ENCODE assay signal across 1 mouse cellular context in the genomic region with DNA sequence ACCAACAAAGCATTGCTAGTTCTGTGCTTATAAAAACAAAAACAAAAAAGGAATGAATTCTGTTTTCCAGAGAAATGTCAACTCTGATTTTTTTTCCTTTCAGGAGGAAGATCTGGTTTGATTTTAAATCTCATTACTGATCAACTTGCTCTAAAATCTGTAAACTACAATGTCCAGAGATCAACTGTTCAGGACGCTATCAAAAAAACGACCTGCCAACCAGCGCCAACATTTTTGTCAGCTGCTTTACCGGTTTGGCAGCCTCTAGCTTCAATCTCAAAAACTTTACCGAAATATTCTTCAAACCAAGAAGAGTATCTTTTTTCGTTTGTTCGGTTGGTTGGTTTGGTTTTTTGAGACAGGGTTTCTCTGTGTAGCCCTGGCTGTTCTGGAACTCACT.
TF ChIP-seq lines count a peak whose summit lies in the region.

No protein-coding gene starts in this region.

TF ChIP-seq in CH12.LX, 34 proteins besides CTCF, POLR2A, EP300 and RAD21:
- TF ChIP-seq USF1 (IDR thresholded peaks at IDR 0.05; ENCODE audit: low read depth, low read length) = no peak
- 0 out of 2 replicates have a peak, but pooled peaks have one; percentile 5 for TF ChIP-seq SIN3A (IDR thresholded peaks at IDR 0.05; ENCODE audit: low read length)
TF ChIP-seq in CH12.LX: peak in this region for 1.
